Mouse (Mus musculus) v-Abl transformed pro-B cells (cell line): ENCODE data around the gene Gga2.

ENCODE experiments used
- in situ Hi-C, 2 experiments: fragments of 400-800 bp; cut with MboI; formaldehyde crosslinking; loops; one replicate each; pipeline ENCODE4 v1.15.1; 2025; ENCODE audit not compliant: unreplicated experiment in 2 of 2

The Gga2 gene

DNA sequence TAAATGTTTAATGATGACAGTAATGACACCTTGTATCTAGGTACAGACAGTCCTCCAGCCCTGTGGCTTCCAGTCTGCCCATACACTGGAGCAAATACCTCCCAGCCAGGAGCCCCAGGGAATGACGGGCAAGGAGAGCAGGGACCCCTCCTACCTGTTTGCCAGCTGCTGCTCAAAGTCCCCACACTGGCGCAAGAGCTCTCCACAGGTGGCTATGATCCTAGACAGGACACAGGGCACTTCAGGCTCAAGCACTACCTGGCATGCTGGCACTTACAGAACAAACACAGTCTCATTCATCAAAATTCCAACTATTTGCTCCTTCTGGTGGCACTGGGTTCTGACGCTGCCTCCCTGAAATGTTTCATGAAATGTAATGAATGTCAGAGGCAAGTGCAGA, 80.0 kb downstream of the Gga2 start:
- in situ Hi-C loops, result no loop called here

DNA sequence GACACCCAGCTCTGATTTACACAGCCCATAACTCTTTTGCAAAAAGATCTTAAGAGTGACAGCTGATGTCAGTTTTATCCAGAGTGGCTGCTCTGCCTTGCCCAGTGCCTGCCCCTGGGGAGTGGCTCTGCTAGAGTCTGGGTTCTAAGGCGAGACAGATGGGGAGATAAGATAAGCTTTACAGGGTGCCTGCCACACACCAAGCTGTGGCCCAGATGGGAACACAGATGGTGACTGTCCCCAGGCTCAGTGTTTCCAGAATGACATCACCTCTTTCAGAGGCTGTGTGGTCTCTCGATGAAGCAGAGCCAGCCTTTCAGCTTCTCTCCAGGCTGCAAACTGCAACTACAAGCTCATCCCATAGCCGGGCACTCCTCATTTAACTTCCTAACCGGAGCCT, 81.3 kb downstream of the Gga2 start:
- in situ Hi-C loops, result no loop called here

DNA sequence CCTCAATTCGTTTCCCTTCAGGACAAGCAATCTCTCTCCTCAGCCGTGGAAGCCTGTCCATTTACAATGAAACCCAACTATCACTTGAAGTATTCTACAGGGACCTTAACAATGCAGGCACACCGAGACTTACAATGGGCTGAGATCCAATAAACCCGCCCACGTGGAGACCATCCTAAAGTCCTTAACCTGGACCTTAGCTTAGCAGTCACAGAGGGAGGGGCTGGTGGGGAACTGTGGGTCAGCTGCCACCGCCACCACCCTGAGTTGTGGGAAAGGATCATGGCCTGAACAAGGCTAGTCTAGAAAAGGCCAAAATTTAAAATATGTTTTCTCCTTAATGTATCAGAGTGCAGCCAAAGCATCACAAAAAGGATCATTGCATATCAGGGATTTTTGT, 81.8 kb downstream of the Gga2 start:
- in situ Hi-C loops, result no loop called here

DNA sequence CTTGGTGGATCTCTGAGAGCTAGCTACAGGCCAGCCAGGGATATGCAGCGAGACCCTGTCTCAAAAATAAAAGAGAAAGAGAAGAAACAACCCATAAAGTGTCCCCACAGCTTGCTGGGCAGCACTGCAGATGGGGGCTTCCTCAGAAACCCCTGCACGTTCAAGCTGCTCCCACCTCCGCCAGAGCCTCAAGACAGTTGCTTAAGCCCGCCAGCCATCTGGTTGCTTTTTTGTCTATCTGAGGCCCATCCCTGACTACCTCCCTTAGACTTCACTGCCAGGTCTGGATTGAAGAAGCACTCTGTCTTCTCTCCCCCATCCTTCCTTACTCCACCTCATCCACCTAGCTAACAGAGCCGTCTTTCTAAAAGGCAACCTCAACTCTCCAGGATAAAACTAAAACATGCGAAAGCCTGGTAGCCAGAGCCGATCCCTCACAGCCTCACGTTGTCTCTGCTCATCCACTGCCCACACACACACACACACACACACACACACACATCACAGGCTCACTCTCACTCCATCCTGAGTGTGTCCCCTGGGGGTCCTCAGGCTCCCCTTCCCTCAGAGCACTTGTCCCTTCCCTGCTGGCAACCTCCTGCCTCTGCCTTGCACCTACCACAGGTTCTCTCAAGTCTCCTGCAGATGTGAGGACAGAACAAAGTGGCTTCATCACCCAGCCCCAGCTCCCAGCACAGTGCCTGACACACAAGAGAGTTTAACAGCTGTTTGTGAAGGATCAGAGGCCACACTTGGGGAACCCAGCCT, 82.7 kb downstream of the Gga2 start:
- in situ Hi-C loops, result no loop called here

DNA sequence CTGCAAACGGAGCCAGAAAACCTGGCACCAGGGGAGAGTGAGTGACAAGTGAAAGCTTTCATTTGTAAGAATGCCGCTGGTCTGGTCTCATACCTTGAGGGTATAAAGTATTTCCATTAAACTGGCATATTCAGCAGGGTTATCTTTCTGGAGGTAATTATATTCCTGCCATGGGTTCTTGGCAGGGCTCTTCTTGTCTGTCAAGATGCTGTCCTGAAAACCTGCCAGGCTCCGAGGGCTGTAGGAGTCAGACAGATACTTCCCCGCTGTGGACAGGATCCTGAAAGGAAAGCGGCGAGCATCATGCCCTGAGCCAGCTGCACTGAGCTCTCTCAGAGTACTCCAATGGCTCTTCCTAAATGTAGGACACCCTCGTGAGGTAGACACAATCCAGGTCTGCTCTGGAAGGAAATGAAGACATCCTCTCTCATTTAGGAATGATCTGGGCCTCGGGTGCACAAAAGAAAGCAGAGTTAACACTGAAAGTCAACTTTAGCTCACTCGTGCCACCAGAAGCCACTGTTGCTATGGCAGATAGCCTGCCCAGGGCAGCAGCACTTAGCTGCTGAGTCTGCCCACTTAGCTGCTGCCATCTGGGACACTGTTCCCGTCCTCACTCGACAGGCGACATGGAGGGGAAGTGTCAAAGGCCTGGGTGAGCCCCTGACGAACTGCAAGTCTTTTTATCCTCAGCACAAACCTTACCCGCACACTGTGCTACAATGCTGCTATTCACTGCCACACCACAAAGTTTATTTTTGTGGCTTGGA, 84.0 kb downstream of the Gga2 start:
- in situ Hi-C loops, result no loop called here
